Mouse (Mus musculus): ENCODE results near the gene Tm9sf1.

Tm9sf1 gene

GRCm38 (mm10) chr14:55634874-55635522 is 8.6 kb downstream of the Tm9sf1 start:
- peak; percentile 93 for DNase-seq (ENCODE audit: inconsistent ontology term)

GRCm38 (mm10) chr14:55629312-55629711 is 14.3 kb downstream of the Tm9sf1 start:
- peak; percentile 25 for DNase-seq (ENCODE audit: inconsistent ontology term)

- no peak for DNase-seq (ENCODE audit: inconsistent ontology term)
Measured at GRCm38 (mm10) chr14:55628077-55628827, 15.4 kb downstream of the Tm9sf1 start.

GRCm38 (mm10) chr14:55618486-55619195 is 25.0 kb downstream of the Tm9sf1 start:
- DNase-seq (ENCODE audit: inconsistent ontology term), result no peak

- peak; percentile 60 for DNase-seq (ENCODE audit: inconsistent ontology term)
Measured at GRCm38 (mm10) chr14:55617822-55618221, 25.8 kb downstream of the Tm9sf1 start, which contains the start of gene Rec8. Gene Rec8 (plus strand): TSS chr14:55618037.

GRCm38 (mm10) chr14:55616844-55617243 is 26.8 kb downstream of the Tm9sf1 start:
- DNase-seq (ENCODE audit: inconsistent ontology term), result no peak

- DNase-seq (ENCODE audit: inconsistent ontology term), result no peak
Measured at GRCm38 (mm10) chr14:55615876-55616275, 27.7 kb downstream of the Tm9sf1 start.

GRCm38 (mm10) chr14:55614565-55615178 is 28.9 kb downstream of the Tm9sf1 start:
- no peak for DNase-seq (ENCODE audit: inconsistent ontology term)

GRCm38 (mm10) chr14:55613346-55613745 is 30.3 kb downstream of the Tm9sf1 start:
- DNase-seq (ENCODE audit: inconsistent ontology term), result no peak

GRCm38 (mm10) chr14:55608339-55608738 is 35.3 kb downstream of the Tm9sf1 start:
- DNase-seq (ENCODE audit: inconsistent ontology term), result no peak

GRCm38 (mm10) chr14:55605743-55606459 is 37.7 kb downstream of the Tm9sf1 start:
- no peak for DNase-seq (ENCODE audit: inconsistent ontology term)

- DNase-seq (ENCODE audit: inconsistent ontology term), result no peak
Measured at GRCm38 (mm10) chr14:55604823-55605222, 38.8 kb downstream of the Tm9sf1 start.

GRCm38 (mm10) chr14:55603633-55604576 is 39.7 kb downstream of the Tm9sf1 start:
- peak; percentile 86 for DNase-seq (ENCODE audit: inconsistent ontology term)

- DNase-seq (ENCODE audit: inconsistent ontology term), result no peak
Measured at GRCm38 (mm10) chr14:55603271-55603632, 40.4 kb downstream of the Tm9sf1 start, which contains the start of gene Irf9. Gene Irf9 (plus strand): TSS chr14:55603571.

GRCm38 (mm10) chr14:55598521-55599390 is 44.9 kb downstream of the Tm9sf1 start:
- DNase-seq (ENCODE audit: inconsistent ontology term), result no peak

- DNase-seq (ENCODE audit: inconsistent ontology term), result no peak
Measured at GRCm38 (mm10) chr14:55596036-55596690, 47.4 kb downstream of the Tm9sf1 start.

- DNase-seq (ENCODE audit: inconsistent ontology term), result no peak
Measured at GRCm38 (mm10) chr14:55592226-55592625, 51.4 kb downstream of the Tm9sf1 start.

- peak; percentile 97 for DNase-seq (ENCODE audit: inconsistent ontology term)
Measured at GRCm38 (mm10) chr14:55591331-55591891, 52.2 kb downstream of the Tm9sf1 start, which contains the start of gene Rnf31. Gene Rnf31 (plus strand): TSS chr14:55591708.

Data from Muller cell, postnatal 12 days (primary cell).